Mouse (Mus musculus) layer of hippocampus, adult 18-20 months (tissue): ENCODE data around the gene Snrpd2. TPM values are rescaled to one million over a fixed set of nuclear protein-coding genes. Genes with fewer than 3 reads are reported as not detected.

Experiments used
- DNase-seq, 2 experiments: peaks; one replicate each; pipeline ENCODE4 v3.0.0; 2022; ENCODE audit warnings: low spot score in 2 of 2
- long read RNA-seq: library from polyadenylated mRNA; stranded (forward); transcript quantifications from one replicate; pipeline ENCODE4 v2.0.0, GENCODE M21; 2021
- total RNA-seq, 2 experiments: library from RNA; stranded (reverse); gene quantifications; 2 replicates each; pipeline ENCODE4 v1.2.3; 2021

Snrpd2 gene
- total RNA-seq, result 10 to 100 TPM; 79.7 to 82.8 TPM
- long read RNA-seq, transcript Snrpd2-201 (3 exons, 1,420 nt), result major isoform, 52 of 53 reads
- long read RNA-seq, partial matches to known transcripts, result 0 of 53 reads
- long read RNA-seq, other reads (novel, unspliced or antisense), result 1 of 53 reads

GRCm38 (mm10) chr7:19149626-19150025 lies at the start of gene Snrpd2:
Snrpd2 (plus strand) TSS chr7:19149722.
- peak; percentile 91 to 98 for DNase-seq

GRCm38 (mm10) chr7:19100290-19100689 lies 49.2 kb upstream of the Snrpd2 start:
- no peak for DNase-seq

- DNase-seq, result no peak
These were observed 45.8 kb upstream of the Snrpd2 start for GRCm38 (mm10) chr7:19103741-19104140.

DNA sequence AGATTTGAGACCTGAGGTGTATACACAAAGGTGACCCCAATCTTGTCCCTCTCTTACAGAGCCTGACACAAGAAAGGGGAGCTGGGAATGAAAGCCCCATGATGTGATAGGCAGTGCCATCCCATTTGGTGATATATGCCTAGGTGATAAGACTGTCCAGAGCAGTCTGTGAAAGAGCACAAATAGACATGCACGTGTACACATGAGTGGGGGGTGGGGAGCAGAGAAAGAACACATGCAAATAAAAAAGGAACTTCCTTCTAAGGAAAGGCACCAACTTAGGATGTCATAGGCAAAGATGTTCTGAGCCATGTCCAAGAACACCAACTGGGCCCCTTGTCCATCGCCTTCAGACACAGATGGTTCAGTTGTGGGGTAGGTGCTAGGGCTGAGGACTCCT lies 45.0 kb upstream of the Snrpd2 start:
- no peak for DNase-seq

DNA sequence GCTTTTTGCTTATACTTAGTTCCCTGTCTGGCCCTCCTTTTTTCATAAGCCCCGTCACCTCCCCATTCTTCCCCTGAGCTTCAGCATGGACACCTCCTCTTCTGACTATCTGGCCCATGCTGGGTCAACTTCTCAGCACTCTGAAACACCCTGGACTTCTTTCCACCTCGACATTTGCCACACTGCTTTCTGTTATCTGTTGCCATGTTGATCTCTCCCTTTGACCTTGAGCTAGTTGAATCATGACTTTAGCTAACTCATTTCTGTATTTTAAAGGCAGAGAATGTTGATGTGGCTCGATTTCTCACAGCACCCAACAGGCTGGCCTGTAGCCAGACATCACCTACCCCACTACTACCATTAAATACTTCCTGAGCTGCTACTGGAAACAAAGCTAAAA lies 42.1 kb upstream of the Snrpd2 start:
- DNase-seq, result no peak

DNA sequence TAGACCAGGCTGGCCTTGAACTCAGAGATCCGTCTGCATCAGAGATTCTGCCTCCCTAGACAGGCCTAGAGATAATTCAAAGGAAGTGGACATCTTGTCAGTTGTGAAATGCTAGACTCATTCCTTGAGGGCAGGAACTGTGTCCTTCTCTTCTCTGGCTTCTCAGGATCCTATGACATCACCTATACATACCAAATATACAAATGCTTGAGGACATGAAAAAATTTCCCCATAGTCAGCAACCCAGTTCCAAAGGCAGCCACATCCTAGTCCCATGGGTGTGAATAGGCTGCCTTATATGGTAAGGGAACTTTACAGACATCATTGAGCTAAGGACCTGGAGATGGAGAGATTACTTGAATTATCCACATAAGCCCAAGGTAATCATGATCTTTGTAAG lies 40.0 kb upstream of the Snrpd2 start:
- no peak for DNase-seq

GRCm38 (mm10) chr7:19118028-19118771 lies 31.3 kb upstream of the Snrpd2 start, which contains the start of gene Gm4969:
Gm4969 (minus strand) TSS chr7:19118368.
- peak in 1 of 2 experiments; percentile 37 for DNase-seq

GRCm38 (mm10) chr7:19119083-19119482 lies 30.4 kb upstream of the Snrpd2 start:
- DNase-seq, result no peak

GRCm38 (mm10) chr7:19119631-19120429 lies 29.7 kb upstream of the Snrpd2 start, which contains the start of gene Fbxo46:
Fbxo46 (plus strand) TSS chr7:19119859.
- peak; percentile 94 to 97 for DNase-seq

DNA sequence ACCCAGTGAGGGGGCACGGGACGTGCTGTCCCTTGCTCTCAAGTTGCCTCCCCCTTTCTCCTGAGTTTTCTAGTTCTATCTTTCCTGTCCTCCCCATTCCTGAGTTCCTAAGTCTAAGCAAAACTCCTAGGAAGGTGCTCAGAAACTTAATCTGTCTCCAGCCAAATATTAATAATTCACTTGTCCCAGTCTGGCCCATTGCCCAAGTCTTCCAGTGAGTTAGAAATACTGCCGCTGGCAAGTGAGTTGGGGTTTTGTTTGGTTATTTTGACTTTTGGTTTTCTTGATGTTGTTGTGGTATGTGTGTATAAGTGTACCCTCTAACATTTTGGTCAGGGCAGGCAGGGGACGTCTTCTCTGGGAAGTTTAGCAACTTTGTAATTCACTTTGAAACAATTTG lies 27.8 kb upstream of the Snrpd2 start:
- no peak for DNase-seq

- DNase-seq, result no peak
These were observed 24.8 kb upstream of the Snrpd2 start for GRCm38 (mm10) chr7:19124713-19125112.

GRCm38 (mm10) chr7:19127744-19128143 lies 21.8 kb upstream of the Snrpd2 start:
- no peak for DNase-seq

DNA sequence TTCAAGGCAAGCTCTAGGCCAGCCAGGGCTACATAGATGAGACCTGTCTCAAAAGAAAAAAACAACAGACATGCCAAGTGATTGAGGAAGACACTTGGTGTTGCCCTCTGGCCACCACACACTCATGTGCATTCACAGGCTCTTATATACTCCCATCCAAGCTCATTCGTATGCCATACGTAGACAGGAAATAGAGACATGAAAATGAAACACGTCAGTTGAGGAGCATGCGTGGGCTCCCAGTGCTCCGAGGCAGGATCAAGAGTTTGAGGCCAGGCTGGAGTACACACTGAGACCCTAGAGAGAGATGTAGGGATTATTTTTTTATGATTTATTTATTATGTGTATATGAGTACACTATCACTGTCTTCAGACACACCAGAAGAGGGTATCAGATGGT lies 20.1 kb upstream of the Snrpd2 start:
- no peak for DNase-seq

DNA sequence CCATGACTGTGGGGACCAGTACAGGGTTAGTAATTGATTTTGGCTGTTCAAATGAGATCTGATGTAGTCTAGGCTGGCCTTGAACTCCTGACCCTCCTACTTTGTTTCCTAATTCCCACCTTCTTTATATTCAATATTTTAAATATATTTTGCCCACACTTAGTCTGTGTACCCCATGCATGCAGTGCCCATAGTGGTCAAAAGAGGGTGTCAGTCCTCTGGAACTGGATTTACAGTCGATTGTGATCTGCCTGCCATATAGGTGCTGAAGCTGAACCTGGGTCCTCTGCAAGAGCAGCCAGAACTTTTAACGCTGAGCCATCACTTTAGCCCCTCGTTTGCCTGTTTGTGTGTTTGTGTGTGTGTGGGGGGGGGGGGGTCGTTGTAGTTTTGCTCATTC lies 18.9 kb upstream of the Snrpd2 start:
- DNase-seq, result no peak

DNA sequence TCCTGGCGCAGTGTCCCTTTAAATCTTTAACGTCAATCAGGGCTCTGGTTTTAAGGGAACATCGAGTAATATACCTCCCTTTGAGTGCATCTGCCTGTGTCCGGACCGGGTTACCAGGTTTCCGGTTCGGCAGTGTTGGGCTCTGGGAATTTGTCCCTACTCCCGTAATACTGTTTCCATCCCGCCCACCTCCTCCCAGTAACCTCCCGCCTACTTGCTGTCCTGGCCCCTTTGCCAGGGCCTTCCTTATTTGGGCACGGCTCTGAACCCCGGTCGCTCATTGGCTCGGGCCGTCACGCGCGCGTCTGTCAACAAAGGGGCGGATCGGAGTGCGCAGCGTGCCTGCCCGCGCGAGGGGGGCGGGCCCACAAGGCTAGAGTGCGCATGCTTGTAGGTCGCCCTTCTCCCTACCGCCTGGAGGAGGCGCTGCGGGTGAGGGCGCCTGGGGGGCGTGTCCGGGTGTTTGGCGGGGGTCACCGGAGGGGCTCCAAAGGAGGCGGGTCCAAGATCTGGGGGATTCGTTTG lies 18.1 kb upstream of the Snrpd2 start:
- DNase-seq, result peak; percentile 97 to 98

DNA sequence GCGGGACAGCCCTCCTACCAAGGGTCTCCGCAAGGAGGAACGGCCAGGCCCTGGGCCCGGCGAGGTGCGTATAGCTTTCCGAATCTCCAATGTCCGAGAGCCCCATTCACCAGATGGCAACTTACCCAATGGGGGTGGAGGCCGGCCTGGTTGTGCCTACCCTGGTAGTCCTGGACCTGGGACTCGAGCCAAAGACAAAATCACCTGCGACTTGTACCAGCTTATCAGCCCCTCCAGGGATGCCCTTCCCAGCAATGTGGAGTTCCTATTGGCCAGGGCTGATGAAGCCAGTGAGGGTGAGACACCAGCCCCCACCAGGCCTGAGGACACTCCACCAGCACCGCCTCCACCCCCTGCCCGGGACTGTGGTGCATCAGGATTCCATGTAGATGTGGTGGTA lies 13.4 kb upstream of the Snrpd2 start:
- DNase-seq, result no peak

DNA sequence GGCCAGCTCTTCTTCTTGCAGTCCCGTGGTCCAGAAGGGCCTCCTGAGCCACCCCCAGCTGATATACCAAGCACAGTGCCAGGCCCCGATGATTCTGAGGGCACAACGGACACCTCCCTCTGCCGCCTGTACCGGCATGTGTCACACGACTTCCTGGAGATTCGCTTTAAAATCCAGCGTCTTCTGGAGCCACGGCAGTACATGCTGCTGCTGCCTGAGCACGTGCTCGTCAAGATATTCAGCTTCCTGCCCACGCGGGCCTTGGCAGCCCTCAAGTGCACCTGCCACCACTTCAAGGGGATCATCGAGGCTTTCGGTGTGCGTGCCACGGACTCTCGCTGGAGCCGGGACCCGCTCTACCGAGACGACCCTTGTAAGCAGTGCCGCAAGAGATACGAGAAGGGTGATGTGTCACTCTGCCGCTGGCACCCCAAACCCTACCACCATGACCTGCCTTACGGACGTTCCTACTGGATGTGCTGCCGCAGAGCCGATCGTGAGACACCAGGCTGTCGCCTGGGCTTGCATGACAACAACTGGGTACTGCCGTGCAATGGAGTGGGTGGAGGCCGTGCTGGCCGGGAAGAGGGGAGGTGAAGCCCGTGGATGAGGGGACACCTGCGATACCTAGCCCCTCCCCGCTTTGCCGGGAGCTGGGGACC lies 12.7 kb upstream of the Snrpd2 start:
- DNase-seq, result no peak

- DNase-seq, result peak in 1 of 2 experiments; percentile 70
These were observed 12.1 kb upstream of the Snrpd2 start for GRCm38 (mm10) chr7:19137380-19137779.

DNA sequence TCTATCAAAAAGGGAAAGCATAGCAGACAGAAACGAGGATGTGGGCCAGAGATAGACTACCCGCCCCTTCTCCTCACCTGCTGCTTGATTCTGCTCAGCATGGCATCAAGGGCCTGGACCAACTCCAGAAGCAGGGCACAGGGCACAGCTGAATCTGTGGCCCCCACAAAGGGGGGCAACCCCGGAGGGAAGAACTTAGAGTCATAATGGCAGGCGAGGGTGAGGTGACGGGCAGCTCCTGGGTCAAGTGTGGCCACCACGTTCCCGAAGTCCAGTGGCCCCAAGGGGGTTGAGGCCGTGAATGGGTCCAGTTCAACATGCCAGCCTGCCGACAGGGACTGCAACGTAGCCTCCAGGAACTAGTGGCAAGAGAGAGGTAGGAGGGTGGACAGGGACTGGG lies 2.7 kb upstream of the Snrpd2 start:
- no peak for DNase-seq

- DNase-seq, result no peak
These were observed 2.0 kb upstream of the Snrpd2 start for GRCm38 (mm10) chr7:19147497-19148045.
